Mouse (Mus musculus): ENCODE data around the gene Dennd1c.

Dennd1c gene

GRCm38 (mm10) chr17:57047406-57047805 lies 30.9 kb downstream of the Dennd1c start:
- peak; percentile 73 for DNase-seq (ENCODE audit: low spot score)

- no peak for DNase-seq (ENCODE audit: low spot score)
These were observed 36.8 kb downstream of the Dennd1c start, which contains the start of gene Slc25a41 for GRCm38 (mm10) chr17:57041554-57041953. Gene Slc25a41, minus strand, starts transcription at chr17:57041654.

GRCm38 (mm10) chr17:57038978-57039377 lies 39.3 kb downstream of the Dennd1c start:
- DNase-seq (ENCODE audit: low spot score): no peak

GRCm38 (mm10) chr17:57032854-57033253 lies 45.5 kb downstream of the Dennd1c start:
- DNase-seq (ENCODE audit: low spot score): no peak

GRCm38 (mm10) chr17:57031661-57032420 lies 46.5 kb downstream of the Dennd1c start:
- DNase-seq (ENCODE audit: low spot score): peak; percentile 99

DNA sequence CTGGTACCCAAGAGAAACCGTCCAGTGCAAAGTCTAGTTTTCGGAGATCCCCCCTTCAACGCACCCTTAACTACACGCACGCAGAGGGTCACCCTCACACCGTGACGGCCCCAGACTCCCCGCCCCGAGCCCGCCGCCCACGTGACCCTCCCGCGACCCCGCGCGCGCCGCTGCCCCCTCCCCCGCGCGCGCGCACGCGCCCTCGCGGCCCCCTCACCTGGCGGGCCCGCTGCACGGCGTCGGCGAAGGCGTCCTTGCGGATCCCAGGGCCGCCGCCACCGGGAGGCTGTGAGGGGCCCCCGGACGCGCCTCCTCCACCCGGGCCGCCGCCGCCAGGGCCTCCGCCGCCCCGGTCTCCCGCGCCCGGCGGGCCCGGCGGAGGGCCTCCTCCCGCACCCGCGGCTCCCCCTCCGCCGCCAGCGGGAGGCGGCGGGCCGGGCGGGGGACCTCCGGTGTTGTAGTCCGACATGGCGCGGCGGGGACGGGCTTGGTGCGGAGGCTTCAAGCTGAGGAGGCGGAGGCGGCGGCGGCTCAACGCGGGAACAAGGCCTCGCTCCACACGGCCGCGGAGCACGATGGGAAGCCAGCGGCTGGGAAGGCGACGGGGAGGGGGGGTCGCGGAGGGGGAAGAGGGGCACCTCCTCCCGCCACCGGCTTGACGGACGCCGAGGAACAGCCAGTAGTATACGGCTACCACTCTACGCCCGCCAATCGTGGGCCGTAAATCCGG lies 47.2 kb downstream of the Dennd1c start, which contains the start of gene Khsrp:
Gene Khsrp (minus strand): TSS at position 592 of the 730 bp plus-strand sequence.
- DNase-seq (ENCODE audit: low spot score): peak; percentile 96

- no peak for DNase-seq (ENCODE audit: low spot score)
These were observed 48.6 kb downstream of the Dennd1c start for GRCm38 (mm10) chr17:57029691-57030090.

DNA sequence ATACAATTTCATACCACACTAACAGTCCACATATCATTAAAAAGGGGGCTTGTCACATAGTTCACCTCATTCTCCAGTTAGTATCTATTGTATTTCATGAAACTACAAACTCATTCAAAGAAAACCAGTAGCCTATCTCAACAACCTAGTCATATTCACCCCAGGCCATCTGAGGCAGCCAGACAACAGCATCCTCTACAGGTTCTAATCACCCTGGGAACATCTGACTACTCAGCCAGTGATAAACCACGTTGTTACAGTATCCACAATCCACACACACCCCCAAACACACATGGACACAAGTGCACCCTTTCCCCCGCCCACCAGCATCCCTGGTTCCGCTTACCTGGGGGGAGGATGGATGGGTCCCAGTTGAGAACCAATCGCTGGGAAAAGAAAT lies 50.8 kb downstream of the Dennd1c start:
- DNase-seq (ENCODE audit: low spot score): no peak

DNA sequence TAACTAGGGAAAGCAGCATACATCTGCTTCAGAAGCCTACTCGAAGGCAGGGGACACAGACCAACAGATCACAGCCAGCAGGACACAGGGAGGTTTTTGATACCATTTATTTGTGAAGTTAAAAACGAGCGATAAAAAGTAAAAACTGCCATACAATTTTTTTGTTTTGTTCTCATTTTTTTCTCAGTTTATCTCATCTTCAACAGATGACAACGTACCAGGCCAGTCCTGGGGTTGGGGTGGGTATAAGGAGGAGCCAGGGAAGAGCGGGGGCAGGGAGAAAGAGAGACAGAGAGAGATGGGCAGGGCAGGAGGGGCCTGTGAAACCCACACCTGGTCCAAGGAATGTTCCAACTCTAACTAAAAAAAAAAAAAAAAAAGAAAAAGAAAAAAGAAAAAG lies 57.4 kb downstream of the Dennd1c start:
- DNase-seq (ENCODE audit: low spot score): no peak

DNA sequence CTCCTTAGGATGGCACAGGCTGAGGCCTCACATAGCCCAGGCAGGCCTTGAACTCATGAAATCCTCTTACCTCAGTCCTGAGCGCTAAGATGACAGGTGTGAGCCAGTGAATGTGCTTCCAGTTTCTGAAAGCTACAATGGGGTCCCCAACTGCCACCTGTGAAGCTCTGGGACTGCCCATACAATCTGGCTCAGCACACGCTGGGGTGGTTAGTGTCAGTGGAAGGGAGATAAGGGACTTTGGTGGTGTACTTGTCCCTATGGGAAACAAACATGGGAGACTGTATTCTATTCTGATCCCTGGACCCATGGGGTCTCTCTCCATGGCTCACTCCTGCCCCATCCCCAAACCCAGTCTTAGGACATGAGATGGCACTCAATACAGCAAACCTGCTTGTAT lies 58.6 kb downstream of the Dennd1c start:
- DNase-seq (ENCODE audit: low spot score): no peak
